Mouse (Mus musculus) kidney, adult 2 months (tissue): ENCODE results near the gene Asns.

Experiments used
- CTCF ChIP-seq: fragments of 200-500 bp; conservative IDR thresholded peaks from 2 replicates; pipeline ENCODE4 v1.5.1; 2011; ENCODE audit warnings: low read depth, mild to moderate bottlenecking, control low read depth, low read length, moderate library complexity, mixed read lengths; ENCODE audit not compliant: insufficient read depth, insufficient read length
- POLR2A ChIP-seq: fragments of 200-500 bp; IDR thresholded peaks from one replicate; pipeline ENCODE4 v1.6.1; 2011; ENCODE audit warnings: low read depth, low read length, control low read depth

GRCm38 (mm10) chr6:7693666-7694065 is 612 bp upstream of the Asns start:
- TF ChIP-seq POLR2A (no peak), CTCF (no peak)
